Mouse (Mus musculus): ENCODE data around the gene Abhd4.

The Abhd4 gene

DNA sequence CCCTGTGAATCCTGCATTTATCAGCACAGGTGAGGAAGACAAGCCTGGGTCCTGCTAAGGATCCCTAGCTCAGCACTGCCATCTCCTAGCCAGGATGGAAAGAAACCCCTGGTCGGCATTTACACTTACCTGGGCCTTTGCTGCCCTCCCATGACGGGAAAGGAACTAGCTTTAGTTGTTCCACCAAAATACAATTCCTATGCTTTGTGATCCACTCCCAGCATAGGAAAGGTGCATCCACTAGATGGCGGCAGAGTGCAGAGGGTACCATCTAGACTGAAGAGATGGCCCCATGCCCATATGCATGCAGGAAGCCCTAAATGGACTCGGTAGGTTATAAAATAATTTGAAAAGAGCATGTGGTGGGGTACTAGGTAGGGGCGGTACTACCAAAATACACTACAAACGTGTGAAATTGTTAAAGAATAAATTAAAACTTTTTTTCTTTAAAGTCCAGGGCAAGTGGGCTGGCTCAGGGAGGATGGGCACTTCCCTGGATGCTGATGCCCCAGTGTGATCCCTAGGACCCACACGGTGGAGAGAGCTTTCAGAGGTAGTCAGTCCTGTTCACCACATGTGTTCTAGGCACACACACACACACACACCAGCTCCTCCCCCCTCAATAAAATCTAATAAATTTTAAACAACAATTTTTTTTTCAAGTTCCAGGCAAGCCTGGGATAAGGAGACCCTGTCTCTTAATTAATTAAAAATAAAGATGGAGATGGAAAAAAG, 14.8 kb upstream of the Abhd4 start:
- DNase-seq = peak; percentile 82

DNA sequence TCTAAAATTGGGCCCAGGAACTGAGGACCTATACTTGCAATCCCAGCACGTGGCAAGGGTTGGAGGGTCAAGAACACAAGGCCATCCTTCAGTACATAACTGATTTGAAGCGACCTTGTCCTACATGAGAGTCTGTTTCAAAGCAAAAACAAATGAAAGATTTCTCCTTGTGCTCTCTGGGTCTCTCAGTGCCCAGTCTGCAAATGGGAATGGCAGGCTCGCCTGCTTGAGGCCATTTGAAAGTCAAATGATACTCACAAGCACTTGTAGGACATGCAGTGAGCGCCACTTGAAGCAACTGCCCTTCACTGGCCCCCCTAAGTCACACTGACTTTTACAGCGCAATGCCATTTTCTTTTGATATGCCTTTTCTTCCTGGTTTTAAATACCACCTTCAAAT, 13.4 kb upstream of the Abhd4 start:
- no peak for DNase-seq

DNA sequence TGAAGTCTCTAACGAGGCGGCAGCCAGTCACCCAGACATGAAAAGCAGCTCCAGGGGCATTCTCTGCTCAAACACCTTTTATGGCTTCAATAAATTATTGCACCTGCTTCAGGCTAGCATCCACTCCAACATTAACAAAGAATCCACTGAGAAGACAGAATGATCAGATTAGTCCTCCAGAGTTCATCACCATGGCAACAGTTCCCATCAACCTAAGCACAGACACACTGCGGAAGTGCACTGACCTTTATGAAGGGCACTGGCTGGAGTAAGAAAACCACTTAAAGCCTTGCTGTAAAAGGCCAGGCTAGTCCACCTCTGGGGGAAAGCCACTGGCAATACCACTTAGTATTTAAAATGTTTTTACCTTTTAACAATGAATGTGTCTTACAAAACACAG, 9.8 kb upstream of the Abhd4 start:
- peak; percentile 48 for DNase-seq

DNA sequence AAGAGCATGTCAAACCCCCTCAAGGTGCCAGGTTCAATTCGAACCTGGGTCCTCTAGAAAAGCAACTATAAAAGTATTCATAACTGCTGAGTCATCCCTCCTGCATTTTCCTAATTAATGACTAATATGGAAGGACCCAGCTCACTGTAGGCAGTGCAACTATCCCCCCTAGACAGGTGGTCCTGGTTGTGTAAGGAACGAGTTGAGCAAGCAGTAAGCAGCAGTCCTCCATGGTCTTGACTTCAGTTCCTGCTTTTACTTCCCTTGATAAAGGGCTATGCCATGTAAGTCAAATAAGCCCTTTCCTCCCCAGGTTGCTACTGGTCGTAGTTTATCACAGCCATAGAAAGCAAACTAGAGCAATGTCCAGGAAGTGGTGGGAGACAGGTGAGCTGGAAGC, 7.8 kb upstream of the Abhd4 start:
- DNase-seq = no peak

DNA sequence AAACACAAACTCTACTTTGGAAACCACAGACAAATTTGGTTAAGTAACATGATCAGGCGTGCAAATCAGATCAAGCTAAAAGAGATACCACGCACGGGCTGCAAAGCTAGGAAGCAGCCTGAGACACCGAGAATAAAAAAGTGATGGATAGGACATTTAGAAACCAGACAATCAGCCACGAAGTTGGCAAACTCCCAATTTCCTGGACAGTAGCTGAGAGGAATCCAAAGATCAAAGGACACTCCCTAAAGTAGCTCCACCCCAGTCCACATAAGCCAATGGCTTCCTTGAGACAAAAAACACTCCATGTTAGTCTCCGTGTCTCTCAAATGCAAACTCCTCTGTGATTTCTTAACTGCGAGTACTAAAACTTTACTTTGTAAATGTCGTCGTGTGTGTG, 4.7 kb upstream of the Abhd4 start:
- DNase-seq = no peak

DNA sequence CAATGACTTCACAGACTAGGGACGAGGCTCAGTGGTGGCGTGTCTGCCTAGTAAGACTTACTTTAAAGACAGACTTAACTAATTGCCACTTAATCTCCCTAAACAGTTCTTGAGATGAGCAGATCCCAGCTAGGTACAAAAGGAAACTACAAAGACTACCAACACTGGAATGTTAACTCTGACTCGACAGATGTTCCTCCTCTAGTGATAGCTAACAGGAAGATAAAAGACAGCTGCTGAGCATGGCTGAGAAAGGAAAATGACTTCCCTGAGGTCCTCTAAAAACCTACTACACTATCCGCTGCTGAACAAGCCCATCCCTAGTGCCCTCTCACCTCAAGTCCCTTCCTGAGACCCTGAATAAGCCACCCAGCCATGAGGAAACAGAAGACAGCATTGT, 3.9 kb upstream of the Abhd4 start:
- DNase-seq = no peak

DNA sequence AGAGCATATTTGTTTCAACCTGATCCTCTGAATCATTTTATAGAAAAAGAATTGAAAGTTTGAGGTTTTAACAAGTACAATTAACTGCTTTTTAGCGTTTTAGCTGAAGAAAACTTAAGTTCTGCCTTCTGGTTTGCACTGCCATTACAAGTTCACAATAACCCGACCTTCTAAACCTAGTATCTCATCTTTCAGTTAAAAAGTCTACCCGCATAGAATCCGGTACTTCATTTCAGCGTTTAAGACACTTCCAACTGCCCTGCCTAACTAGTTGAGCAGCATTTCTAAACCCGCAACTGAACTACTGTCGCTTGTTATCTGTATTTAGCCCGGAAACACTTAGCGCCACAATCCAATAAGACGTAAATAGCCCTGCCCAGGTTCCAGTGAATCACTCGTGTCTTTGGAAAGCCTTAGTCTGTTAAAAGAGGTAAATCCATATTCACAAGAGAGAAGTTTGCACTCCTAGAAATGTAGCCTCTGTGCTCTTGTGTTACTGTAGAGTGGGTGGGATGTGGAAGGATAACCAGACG, 748 bp downstream of the Abhd4 start:
- DNase-seq = no peak

DNA sequence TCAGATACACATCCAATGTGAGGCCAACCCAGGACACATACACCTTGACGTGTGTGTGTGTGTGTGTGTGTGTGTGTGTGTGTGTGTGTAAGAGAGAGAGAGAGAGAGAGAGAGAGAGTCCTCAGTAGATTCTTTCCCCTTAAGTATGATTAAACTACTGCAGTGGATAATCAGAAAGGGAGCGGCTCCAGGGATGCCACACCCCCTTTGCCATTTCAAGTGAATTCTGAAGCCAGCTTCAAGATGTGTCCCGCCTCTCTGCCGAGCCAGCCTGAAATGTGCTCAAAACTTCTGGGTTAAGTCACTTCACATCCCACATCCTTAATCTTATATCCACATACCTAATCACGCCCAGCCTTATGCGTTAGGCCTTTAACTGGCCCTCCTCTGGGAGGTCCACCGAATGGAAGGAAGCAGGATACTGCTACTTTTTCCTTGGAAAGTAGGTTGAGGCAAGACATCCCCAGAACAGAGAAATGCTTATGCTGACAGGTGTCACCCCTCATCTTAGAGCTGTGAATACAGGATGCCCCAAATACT, 4.2 kb downstream of the Abhd4 start:
- no peak for DNase-seq

DNA sequence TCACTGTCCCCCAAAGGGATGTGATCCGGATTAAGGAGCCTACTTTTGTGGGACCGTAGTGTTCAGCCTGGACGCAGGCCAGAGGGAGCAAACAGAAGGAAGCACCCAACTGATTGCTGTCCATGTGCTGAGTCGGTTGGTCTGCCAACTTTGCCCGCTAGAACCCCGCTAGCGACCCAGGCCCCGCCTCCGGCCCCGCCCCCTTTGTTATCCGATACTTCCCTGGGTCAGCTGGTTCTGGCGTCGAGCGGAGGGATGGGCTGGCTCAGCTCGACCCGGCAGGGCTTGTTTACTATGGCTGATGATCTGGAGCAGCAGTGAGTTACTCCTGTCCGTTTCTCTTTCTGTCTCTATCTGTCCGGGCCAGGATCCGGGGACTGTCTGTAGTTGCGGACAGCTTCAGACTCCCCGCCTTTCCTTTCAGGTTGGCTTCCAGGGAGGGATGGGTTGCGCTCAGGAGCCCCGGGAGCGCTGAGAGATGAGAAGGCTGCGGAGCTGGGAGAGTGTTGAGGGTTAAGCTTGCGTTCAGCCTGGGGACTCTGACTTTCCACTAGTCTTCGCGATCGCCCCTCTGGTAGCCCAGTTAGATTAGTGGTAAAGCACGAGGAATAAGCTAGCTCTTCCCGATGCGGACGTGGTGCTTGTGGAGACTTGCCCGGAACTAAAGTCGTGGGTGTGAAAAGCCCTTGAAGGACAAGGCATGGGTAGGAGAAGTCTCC, 5.2 kb downstream of the Abhd4 start:
- peak; percentile 94 for DNase-seq

DNA sequence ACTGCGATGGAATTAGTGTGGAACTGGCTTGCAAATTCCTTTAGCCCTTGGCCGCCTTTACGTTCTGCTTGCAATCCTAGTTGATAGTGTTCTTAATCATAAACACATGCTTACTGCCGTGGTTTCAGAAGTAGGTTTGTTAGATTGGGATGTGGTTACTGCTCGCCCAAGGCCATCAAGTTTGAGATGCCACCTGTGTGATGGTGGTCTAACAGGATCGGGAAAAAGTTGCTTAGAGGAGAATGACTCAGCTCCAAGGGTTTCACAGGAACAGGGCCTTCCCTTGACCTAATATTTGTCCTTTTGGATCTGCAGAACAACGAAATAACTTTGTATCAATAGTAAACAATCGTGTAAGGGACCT, 5.7 kb downstream of the Abhd4 start:
- no peak for DNase-seq

DNA sequence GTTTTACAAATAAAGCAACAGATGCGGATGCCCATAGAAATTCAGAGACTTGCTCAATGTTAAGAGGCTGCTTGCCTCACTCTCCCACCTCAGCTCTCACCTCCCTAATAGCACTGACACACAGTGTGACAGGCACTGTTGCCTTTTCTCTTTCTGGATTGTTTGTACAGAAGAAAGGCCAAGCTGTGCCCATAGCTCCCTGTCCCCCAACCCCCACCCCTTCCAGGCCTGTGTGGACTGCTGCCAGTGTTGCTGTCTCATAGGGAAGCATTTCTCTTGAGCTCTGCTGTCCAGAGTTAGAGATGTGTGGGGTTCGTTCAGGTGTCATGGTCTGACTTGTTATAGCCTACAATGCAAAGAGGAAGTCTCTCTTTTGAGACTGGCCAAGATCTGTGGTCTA, 6.2 kb downstream of the Abhd4 start:
- DNase-seq = no peak

DNA sequence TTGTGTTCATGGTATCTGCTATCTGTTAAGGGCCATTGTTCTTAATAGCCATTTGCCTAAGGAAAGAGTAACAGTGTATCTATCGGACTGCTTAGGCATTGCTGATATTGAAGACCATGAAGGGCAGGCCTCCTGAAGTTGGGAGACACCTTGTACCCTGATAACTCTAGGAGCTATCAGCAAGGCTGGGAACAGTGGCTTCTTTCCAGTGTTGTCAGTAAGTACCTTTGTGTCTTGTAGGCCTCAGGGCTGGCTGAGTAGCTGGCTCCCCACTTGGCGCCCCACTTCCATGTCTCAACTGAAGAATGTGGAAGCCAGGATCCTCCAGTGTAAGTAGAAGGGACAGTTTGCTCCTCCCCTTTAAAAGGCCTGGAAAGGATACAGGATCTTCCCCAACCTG, 7.4 kb downstream of the Abhd4 start:
- no peak for DNase-seq

DNA sequence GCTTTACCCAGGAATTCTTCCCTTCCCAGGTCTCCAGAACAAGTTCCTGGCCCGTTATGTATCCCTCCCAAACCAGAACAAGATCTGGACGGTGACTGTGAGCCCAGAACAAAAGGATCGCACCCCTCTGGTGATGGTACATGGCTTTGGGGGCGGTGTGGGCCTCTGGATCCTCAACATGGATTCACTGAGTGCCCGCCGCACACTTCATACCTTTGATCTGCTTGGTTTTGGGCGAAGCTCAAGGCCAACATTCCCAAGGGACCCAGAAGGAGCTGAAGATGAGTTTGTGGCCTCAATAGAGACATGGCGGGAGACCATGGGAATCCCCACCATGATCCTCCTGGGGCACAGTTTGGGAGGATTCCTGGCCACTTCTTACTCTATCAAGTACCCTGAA, 8.6 kb downstream of the Abhd4 start:
- DNase-seq = no peak

DNA sequence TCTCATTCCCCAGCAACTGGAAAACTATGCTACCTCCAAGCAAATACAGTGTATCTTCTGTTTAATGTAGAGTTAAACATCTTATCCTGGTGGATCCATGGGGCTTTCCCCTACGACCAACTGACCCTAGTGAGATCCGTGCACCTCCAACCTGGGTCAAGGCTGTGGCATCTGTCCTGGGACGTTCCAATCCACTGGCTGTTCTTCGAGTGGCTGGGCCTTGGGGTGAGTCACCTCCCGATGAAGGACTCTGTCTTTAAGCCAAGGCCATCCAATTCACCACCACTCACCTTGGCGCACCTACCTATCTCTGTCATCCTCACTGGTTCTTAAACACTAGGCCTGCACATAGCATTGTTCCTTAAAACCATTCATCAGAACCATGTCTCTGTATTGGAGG, 9.1 kb downstream of the Abhd4 start:
- DNase-seq = no peak

DNA sequence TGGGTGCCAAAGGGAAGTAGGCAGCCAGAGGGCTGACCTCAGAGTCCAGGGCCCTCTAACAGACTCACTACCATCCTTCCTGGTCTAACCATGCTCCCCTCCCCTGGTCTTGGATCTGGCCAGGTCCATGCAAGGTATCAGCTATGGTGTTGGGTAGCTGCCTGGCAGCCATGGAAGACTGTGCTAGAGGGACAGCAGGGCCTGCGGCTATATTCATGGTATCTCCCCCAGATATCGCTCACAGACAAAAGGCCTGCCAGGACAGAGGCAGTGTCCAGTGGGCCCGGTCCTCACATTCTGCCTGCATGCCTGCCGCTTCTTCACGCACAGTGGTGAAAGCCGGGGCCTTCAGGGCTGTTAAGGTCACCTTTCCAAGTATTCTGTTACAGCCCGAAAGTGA, 10.2 kb downstream of the Abhd4 start:
- DNase-seq = no peak

DNA sequence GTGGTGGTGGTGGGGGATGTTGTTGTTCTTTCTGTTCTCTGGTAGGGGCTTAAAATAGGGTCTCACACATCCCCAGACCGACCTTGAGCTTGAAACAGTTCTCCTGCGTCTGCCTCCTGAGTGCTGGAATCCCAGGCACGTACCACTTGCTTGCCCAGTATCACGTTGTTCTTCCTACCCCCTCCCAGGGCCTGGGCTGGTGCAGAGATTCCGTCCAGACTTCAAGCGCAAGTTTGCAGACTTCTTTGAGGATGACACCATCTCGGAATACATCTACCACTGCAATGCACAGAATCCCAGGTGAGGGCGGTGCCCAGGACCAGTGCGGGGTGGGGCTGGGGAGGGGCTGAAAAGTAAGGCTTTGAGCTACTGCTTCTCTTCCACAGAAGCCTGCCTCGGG, 11.1 kb downstream of the Abhd4 start:
- DNase-seq = no peak

DNA sequence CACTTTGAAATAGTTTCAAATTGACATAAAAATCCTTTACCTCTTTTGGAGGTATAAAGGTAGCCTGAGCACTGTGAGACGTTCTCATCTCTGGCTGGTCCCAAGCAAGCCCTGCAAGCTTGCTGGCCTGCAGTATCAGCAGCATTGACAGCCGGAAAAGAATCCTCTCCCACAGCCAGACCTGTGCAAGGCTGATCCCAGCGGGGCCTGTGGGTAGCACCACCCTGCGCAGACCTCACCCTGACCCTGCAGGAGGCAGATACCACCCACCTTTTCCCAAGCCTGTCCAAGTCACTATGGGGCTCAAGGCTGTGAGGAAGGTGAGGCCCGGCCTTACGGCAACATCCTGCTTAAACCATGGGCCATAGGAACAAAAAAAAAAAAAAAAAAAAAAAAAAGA, 12.0 kb downstream of the Abhd4 start:
- DNase-seq = no peak

DNA sequence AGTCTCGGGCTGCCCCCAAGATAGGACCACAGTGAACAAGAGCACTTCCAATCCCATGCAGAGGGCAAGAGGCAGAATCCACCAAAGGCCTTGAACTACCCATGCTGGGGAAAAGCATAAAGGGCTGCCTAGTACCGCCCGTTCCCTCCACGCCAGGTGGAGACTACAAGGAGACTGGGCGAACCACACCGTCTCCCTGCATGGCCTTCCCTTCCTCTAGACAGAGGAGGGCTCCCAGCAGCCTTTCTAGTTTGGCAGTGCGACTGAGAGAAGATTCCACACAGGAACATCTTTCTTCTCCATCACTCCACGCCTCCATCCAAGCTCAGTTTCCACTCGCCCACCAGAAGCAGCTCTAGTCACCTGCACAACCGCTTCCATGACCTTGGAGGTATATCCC, 14.0 kb downstream of the Abhd4 start:
- DNase-seq = no peak

DNA sequence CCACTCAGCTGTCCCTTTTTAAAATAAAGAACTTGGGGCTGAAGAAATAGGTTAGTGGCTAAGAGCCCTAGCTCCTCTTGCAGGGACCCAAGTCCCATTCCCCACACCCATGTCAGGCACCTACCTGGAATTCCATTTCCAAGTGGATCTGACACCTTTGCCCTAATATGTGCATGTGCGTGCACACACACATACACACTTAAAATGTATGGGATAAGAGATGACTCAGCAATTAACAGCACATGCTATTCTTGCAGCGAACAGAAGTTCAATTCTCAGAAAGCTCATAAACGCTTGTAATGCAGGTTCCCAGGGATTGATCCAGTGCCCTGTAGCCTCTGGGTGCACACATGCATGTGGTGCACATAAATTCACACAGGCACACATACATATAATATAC, 15.6 kb downstream of the Abhd4 start:
- no peak for DNase-seq

DNA sequence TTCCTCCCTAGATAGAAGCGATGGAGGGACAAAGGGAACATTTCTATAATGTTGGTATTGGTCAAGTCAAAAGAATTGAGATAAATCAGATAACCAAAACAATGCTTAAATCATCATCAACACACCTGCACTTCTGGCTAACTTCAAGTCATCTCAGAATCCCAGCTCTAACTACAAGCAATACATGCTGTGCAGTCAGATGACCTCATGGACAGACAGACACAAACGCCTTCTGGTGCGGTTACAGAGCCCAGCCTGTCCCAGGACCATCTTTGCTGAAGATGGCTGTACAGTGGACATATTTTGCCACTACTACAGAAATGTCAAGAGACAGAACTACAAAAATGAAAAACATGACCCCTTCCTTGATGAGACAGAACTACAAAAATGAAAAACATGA, 16.4 kb downstream of the Abhd4 start:
- no peak for DNase-seq

DNA sequence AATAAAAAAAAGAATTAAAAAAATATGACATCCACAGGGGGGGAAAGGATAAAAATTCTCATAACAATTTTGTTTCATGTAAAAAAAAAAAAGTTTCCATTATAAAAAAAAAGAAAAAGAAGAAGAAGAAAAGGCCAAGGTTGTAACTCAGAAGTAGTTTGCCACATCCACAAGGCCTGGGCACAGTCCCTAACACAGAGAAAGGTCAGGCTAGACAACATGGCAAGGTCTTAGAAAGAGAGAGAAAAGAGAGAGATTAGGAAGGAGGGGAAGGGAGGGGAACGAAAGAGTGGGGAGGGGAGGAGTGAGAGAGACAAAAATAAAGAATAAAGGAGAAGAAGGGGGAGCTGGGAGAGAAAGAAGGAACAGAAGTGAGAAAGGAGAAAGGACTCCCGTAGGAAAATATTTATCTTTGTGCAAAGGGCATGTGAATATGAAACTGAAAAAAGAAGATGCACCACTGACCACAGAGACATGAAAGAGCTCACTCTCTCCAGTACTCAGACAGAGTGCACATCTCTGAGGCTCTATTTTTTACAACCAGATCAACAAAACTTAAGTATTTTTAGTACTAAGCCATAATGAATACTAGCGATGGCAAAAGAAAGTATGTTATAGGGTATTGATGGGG, 18.1 kb downstream of the Abhd4 start:
- DNase-seq = no peak

DNA sequence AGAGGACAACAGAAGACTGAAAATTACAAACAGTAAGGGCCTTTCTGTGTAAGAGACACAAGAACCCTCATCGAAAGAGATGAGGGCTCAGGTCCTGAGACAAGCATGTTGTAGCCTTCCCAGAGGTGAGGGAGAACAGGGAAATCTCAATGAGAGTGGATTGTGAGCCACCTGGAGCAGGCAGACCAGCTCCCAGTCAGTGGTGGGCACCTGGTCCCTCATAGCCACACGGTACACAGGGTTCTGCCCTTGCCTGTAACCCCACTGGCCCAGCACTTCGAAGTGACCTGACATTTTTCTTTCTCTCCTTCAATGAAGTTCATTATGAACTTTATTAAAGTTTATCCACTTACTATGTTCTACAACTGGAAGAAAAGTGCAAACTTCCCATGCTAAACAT, 18.7 kb downstream of the Abhd4 start:
- no peak for DNase-seq

DNA sequence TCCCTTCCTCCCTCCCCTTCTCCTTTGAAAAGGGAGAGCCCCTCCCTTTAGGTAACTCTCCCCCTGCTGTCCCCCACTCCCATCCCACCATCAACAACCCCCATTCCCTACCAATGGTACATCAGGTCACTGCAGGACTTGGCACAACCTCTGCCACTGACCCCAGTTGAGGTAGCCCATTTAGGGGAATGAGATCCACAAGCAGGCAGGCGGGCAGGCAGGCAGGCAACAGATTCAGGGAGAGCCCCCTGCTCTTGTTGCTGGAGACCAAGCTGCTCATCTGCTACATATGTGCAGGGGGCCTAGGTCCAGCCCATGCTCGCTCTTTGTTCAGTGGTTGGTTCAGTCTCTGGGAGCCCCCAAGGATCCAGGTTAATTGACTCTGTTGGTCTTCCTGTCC, 22.5 kb downstream of the Abhd4 start:
- DNase-seq = no peak

DNA sequence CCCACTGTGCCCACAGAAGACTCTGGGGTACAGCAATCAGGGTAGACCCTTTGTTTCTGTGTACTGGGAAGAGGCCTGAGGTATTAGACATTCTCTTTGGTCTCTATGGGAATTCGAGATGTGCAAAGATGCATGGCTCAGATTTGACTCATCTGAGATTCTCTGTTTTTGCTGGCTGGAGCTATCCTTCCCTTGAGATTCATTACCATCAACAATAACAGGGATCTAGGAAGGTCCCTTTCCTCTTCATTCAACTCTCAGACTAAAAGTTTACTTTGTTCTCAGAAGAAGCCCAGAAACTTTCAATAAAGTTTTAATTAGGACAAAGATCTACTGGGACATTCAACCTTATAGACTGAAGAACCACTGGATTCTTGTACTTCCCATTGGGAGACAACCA, 30.9 kb downstream of the Abhd4 start, which contains the start of gene Olfr49:
Gene Olfr49 (minus strand): TSS at position 101 of the 400 bp plus-strand sequence.
- DNase-seq = no peak

All from embryo, embryonic 11 days (tissue).